Mouse (Mus musculus): Measurements from ENCODE around the gene Zfp536. TPM values are rescaled to one million over a fixed set of nuclear protein-coding genes. Genes with fewer than 3 reads are reported as not detected.

Gene Zfp536
- polyA plus RNA-seq, 1 experiment = not detected

- no peak for TF ChIP-seq GATA1 (IDR thresholded peaks at IDR 0.05; ENCODE audit: low read length)
These were observed 209.5 kb downstream of the Zfp536 start for GRCm38 (mm10) chr7:37563831-37564400.

- no peak for TF ChIP-seq GATA1 (IDR thresholded peaks at IDR 0.05; ENCODE audit: low read length)
These were observed 210.3 kb downstream of the Zfp536 start for GRCm38 (mm10) chr7:37563171-37563574.

GRCm38 (mm10) chr7:37562505-37562904, 210.9 kb downstream of the Zfp536 start:
- no peak for TF ChIP-seq GATA1 (IDR thresholded peaks at IDR 0.05; ENCODE audit: low read length)

GRCm38 (mm10) chr7:37560581-37560980, 212.9 kb downstream of the Zfp536 start:
- no peak for TF ChIP-seq GATA1 (IDR thresholded peaks at IDR 0.05; ENCODE audit: low read length)

- no peak for TF ChIP-seq GATA1 (IDR thresholded peaks at IDR 0.05; ENCODE audit: low read length)
These were observed 213.6 kb downstream of the Zfp536 start for GRCm38 (mm10) chr7:37559851-37560250.

GRCm38 (mm10) chr7:37559341-37559740, 214.1 kb downstream of the Zfp536 start:
- TF ChIP-seq GATA1 (IDR thresholded peaks at IDR 0.05; ENCODE audit: low read length) = no peak

- TF ChIP-seq GATA1 (IDR thresholded peaks at IDR 0.05; ENCODE audit: low read length) = no peak
These were observed 216.6 kb downstream of the Zfp536 start for GRCm38 (mm10) chr7:37556811-37557210.

GRCm38 (mm10) chr7:37554405-37554804, 219.0 kb downstream of the Zfp536 start:
- TF ChIP-seq GATA1 (IDR thresholded peaks at IDR 0.05; ENCODE audit: low read length) = no peak

GRCm38 (mm10) chr7:37553646-37554045, 219.8 kb downstream of the Zfp536 start:
- no peak for TF ChIP-seq GATA1 (IDR thresholded peaks at IDR 0.05; ENCODE audit: low read length)

GRCm38 (mm10) chr7:37552384-37552783, 221.1 kb downstream of the Zfp536 start:
- no peak for TF ChIP-seq GATA1 (IDR thresholded peaks at IDR 0.05; ENCODE audit: low read length)

GRCm38 (mm10) chr7:37548805-37549204, 224.6 kb downstream of the Zfp536 start:
- TF ChIP-seq GATA1 (IDR thresholded peaks at IDR 0.05; ENCODE audit: low read length) = no peak

GRCm38 (mm10) chr7:37544011-37544410, 229.4 kb downstream of the Zfp536 start:
- TF ChIP-seq GATA1 (IDR thresholded peaks at IDR 0.05; ENCODE audit: low read length) = no peak

- no peak for TF ChIP-seq GATA1 (IDR thresholded peaks at IDR 0.05; ENCODE audit: low read length)
These were observed 230.5 kb downstream of the Zfp536 start for GRCm38 (mm10) chr7:37542951-37543350.

GRCm38 (mm10) chr7:37531166-37531565, 242.3 kb downstream of the Zfp536 start:
- no peak for TF ChIP-seq GATA1 (IDR thresholded peaks at IDR 0.05; ENCODE audit: low read length)

- no peak for TF ChIP-seq GATA1 (IDR thresholded peaks at IDR 0.05; ENCODE audit: low read length)
These were observed 245.1 kb downstream of the Zfp536 start for GRCm38 (mm10) chr7:37528311-37528710.

GRCm38 (mm10) chr7:37527890-37528289, 245.6 kb downstream of the Zfp536 start:
- TF ChIP-seq GATA1 (IDR thresholded peaks at IDR 0.05; ENCODE audit: low read length) = no peak

- no peak for TF ChIP-seq GATA1 (IDR thresholded peaks at IDR 0.05; ENCODE audit: low read length)
These were observed 252.0 kb downstream of the Zfp536 start for GRCm38 (mm10) chr7:37521407-37521806.
